Mouse (Mus musculus) lung, postnatal 0 days (tissue): ENCODE measurements around the gene Atg7.

Experiments used
- CTCF ChIP-seq: IDR thresholded peaks from 2 replicates; pipeline ENCODE4 v1.5.1; 2016; ENCODE audit warnings: antibody characterized with exemption, mild to moderate bottlenecking
- EP300 ChIP-seq: IDR thresholded peaks from 2 replicates; pipeline ENCODE4 v1.6.1; 2016; ENCODE audit warnings: antibody characterized with exemption, mild to moderate bottlenecking, control low read depth

DNA sequence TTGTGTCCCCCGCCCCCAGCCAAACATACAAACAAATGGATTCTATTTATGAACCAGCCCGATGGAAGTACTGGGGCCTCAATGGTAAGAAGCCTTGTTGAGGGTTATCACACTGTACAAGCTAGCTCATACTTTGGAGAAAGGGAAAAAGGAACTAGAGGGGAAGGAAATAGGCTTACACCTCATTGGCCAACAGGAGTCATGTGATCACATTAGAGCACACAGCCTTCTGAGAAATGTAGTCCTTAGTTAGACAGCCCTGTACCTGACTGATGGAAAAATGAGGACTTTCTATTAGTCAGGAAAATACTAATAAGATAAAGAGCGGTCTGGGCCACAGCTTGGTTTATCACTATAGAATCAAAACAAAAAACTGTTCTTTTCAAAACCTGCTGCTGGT, 188.9 kb downstream of the Atg7 start:
- TF ChIP-seq EP300 (no peak), CTCF (no peak)
